Mouse (Mus musculus) left cerebral cortex, postnatal 25 days (tissue): ENCODE measurements around the gene Gm44511. TPM values are rescaled to one million over a fixed set of nuclear protein-coding genes. Genes with fewer than 3 reads are reported as not detected.
"Not testable (repeated sequence)": the region's sequence is repeated elsewhere in the genome, so short reads cannot be mapped to it uniquely, and the experiment has no call there.

ENCODE experiments used
- DNase-seq, 2 experiments: peaks; one replicate each; pipeline ENCODE4 v3.0.0; 2022; ENCODE audit warnings: low spot score in 2 of 2, mixed read lengths in 1 of 2
- intact Hi-C: fragments of 180-260 bp; cut with DNase I; formaldehyde crosslinking; loops from one replicate; pipeline ENCODE4 v1.15.1; 2025
- total RNA-seq, 2 experiments: library from RNA; stranded (reverse); gene quantifications; 2 replicates each; pipeline ENCODE4 v1.2.3; 2021

Gene Gm44511
- total RNA-seq, 2 experiments from 2014 or later = not detected

DNA sequence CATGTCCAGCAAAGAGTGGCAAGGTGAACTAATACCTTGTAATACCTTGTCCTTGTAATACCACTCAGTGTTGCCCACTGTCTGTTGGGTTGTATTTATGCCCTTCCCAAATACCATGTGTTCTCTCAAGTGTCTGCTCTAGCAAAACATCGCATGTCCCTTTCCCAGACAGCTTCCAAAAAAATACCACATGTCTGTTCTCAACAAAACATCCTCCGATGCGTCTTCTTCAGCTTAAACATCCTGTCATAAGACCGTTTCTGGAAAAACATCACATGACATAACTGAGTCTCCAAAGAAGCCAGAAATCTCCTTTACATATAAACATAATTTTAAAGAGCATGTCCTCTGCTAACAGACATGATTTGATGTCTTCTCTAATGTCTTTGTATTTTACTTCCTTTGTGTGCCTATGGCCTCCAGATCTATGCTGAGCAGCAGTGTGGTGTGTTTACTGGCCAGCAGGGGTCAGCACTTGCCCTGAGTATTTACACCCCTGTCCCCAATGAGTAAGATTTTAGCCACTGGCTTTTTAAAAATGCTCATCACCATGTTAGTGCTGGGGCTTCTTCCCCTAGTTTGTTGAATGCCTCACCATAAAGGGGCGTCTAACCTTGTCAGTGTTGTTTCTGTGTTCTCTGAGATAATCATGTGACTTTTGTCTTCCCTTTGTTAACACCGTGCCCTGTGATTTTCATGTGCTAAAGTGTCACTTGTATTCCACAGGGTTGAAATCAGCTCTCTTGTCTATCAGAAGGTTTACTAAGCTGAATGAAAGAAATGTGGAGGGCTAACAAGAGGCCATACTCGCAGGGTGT, 21.1 kb downstream of the Gm44511 start:
- intact Hi-C loops = not testable (repeated sequence)
- DNase-seq = peak; percentile 35 to 55

DNA sequence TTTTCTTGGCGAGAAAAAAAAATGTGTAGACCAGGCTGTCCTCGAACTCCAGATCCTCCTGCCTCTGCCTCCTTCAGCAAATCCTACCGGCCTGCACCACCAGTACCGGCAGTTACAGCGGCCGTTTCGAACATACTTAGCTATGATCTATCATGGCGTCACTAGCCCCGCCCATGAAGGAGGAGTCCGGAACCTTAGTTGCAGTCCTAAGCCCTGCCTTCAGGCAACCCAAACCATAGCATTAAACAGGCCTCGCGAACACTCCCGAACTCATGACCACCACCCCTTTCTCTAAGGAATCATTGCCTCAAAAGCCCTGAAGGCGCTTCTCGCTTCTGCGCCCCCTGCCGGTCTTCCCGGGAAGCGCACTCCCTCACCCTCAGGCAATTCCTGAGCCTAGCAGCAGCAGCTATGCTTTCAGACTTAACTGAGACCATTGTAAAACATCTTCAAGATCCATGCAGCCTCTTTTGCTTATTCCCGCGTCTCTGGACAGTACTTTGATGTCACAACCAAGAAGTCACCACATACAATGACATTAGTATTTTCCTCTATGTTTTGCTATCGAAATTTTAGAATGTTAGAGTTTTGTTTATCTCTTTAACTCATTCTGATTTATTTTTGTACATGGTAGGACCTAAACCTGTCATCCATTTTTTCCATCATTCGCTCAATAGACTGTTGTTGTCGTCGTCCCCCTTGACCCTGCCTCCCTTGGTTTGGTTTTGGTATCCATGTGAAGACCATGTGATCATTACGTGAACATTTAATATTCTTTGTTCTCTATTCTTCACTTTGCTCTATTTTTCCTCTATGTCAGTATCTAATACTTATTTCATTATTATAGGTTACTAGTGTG, 22.9 kb downstream of the Gm44511 start:
- DNase-seq = peak; percentile 94 to 98
- intact Hi-C loops = loop anchor here (1.0 kb wide), 2 partner anchors 35 to 39 kb away; no protein-coding TSS in a partner anchor

DNA sequence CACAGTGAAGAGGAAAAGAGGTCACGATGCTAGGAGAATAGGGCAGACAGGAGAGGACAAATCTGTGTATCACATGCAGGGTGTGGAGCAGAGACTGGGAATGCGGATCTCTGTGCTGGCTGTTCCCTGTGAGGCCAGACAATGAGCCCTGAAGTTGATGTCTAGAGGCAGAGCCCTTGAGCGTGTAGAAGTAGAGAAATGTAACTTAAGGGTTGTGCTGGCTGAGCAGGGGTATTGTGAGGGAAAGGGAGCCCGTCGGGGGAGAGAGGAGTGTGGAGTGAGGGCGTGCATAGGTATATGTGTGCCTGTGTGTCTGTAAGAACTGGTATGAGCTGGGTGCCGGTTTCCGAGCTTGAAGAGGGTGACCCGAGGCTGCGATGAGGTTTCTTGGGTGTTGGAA, 23.6 kb downstream of the Gm44511 start:
- no peak for DNase-seq
- intact Hi-C loops = no loop called here

DNA sequence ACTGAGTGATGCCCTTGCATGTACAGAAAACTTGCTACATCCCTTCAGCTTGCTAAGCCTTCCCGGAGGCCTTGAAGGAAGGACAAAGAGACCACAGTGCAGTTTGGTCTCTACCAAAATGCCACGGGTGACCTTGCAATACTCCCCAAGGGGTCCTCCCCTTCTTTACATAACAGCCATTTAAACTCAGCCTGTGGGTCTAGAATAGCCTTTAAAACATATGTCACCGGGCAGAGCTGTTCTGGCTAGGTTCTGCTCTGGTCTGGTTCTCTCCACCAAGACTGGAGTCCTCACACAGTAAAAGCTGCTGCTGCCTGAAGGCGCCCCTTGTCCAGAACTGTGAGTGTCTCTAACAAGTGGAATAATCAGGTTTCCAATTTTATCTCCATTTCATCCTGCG, 25.4 kb downstream of the Gm44511 start:
- intact Hi-C loops = not testable (repeated sequence)

DNA sequence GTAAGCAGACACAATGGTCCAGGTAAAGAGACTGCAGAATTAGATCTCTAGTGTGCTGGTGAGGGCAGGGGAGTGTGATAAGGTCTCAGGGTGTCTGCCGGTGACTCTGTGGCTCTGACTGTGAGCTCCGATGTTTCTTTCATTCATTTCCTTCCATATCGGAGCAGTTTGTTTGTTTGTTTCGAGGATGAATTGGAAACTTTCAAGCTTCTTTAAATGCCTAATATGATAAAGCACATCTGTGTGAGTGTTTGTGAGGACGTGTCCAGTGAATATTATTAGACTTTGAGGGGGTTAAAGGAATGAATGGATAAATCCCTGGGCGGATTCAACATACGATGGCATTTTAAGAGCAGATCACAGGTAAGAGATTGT, 26.2 kb downstream of the Gm44511 start:
- DNase-seq = no peak
- intact Hi-C loops = no loop called here

More for the DNA sequence above, 25.4 kb downstream of the Gm44511 start:
- DNase-seq = not testable (repeated sequence)

DNA sequence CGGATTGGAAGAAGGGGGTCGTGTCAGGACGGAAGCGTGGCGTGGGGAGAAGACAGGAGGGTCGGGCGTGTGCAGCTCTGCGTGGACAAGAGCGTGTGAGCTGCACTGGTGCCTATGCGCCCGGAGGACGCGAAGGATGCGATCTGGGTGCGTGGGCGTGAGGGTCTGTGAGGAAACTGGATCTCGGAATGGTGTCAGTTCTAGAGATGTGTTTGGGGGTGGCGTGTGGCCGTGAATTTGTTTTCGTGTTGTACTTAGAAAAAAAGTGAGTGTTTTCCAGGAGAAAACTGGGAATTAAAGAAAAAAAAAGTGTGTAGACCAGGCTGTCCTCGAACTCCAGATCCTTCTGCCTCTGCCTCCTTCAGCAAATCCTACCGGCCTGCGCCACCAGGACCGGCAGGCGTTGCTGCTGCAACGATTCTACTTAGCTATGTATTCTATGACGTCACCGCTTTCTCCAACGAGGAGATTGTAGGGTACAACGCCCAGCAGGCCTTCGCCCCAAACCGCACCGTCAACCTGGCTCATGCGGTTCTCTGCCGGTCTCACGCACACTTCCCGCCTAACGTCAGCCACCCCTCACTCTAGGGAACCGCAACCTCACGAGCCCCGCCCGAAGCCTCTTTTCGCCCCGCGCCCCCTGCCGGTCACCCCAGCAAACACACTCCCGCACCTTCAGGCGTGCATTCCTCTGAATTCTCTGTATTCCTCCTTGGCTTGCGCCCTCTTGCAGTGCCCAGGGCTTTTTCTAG, 26.8 kb downstream of the Gm44511 start:
- peak; percentile 86 to 92 for DNase-seq
- intact Hi-C loops = not testable (repeated sequence)

DNA sequence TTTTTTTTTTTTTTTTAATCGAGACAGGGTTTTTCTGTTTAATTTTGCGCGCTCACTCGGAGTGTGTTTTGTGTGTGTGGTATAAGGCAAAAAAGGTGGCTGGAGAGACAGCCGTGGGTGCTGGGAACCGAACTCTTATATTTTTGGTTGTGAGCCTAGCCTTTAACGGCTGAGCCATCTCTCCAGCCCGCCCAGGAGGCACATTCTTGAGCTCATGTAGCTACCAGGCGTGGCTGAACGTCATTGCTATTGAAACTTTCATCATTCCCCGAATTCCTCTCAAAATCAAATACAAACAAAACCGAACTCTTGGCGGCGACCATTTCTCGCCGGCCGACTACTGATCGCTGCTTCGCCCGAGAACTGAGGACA, 27.4 kb downstream of the Gm44511 start:
- DNase-seq = peak; percentile 78 to 89
- intact Hi-C loops = not testable (repeated sequence)

DNA sequence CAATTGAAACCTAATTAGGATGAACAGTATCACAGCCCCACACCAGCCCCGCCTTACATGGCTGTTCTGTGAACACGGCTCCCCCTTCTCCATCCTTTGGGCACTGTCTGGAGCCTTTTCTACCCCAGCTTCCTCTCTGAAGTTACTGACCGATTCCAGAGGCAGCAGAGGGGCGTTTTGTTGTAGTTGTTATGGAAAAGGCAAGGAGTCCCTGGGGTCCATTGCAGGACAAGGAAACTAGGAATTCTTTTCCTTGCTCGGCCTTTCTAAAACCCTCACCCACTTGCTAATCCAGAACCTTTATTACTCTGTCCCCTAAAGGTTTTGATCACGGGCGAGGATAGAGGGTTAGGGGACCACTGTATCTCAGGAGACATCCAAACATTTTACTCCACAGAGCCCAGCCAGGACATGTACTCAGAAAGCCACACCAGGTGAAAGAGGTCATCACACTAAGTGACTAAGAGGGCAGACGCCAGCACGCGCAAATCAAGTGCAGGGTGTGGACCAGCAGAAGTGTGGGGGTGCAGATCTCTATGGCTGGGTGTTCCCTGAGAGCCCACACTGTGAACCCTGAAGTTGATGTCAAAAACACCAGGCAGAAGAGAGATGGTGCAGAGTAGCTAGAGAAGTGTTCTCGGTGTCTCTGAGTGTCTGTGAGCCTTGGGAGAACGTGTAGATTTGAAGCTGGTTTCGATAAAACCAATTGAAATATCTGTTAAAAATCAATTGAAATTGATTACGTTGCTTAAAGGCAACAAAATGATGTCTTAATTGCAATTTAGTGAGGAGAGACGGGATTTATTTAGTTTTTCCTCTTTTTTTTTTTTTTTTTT, 28.0 kb downstream of the Gm44511 start:
- DNase-seq = peak in 1 of 2 experiments; percentile 24
- intact Hi-C loops = no loop called here

DNA sequence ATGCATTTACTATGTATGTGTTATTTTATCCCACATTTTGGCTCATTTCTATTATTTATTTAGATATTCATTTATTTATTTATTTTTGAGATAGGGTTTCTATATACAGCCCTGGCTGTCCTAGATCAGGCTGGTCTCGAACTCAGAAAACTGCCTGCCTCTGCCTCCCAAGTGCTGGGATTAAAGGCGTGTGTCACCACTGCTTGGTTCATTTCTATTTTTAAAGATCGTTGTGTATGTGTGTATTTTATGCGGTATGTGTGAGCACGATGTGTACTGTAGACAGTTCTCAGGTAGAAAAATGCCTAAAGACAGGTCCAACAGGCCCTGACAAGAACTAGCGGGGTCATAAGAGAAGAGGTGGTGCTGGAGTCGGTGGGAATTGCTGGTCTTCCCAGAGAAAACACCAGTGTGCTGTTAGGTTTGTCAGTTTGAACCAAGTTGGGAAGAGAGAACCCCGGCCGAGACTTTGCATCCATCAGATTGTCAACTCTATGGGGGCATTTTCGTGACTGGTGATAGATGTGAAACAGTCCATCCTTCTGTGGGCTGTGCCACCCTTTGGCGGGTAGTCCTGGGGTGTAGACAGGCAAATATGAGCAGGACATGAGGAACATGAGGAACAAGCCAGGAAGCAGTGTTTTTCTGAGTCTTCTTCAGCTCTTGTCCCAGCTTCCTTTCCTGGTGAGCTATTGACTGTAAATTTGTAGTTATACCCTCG, 28.8 kb downstream of the Gm44511 start:
- intact Hi-C loops = no loop called here
- DNase-seq = no peak

DNA sequence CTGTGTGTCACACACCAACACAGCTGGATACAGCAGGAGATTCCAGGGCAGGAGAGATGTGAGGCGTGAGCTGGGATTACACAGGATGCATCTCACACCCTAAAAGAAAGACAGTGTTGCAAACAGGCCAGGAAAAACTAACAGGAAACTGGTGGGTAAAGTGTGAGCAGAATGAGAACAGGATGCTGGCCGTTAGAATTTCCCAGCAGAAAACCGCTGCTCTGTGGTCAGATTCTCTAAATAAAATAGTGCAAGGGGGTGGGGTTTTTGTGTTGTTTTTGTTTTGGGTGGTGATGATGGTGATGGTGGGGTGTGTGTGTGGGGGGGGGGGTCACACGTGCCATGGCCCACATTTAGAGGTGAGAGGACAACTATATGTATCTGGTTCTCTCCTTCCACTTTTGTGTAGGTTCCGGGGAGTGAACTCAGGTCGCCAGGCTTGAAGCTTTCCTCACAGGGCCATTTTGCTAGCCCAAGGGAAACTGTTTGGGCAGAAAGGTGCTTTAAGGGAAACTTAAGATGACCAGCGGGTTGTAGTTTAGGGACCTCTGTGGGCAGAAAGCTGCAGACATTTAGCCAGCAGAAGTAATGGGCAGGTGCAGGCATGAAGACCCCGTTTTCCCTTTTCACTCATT, 29.7 kb downstream of the Gm44511 start:
- no peak for DNase-seq
- intact Hi-C loops = no loop called here

DNA sequence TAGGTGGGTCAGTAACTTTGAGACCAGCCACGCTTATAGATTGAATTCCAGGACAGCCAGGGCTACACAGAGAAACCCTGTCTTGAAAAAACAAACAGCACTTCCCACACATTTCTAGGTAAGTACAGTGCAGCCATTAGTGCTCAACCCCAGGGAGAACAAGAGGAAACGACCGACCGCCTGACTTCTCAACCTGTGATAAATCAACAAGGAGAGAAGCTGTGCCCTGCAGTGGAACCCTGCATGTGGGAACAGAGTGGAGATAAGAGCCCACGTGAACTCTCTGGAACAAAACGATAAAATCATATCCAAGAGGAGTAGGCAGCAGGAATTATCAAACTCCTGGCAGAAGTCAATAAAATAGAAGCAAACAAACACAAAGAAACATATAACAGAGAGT, 32.4 kb downstream of the Gm44511 start:
- no peak for DNase-seq
- intact Hi-C loops = no loop called here

DNA sequence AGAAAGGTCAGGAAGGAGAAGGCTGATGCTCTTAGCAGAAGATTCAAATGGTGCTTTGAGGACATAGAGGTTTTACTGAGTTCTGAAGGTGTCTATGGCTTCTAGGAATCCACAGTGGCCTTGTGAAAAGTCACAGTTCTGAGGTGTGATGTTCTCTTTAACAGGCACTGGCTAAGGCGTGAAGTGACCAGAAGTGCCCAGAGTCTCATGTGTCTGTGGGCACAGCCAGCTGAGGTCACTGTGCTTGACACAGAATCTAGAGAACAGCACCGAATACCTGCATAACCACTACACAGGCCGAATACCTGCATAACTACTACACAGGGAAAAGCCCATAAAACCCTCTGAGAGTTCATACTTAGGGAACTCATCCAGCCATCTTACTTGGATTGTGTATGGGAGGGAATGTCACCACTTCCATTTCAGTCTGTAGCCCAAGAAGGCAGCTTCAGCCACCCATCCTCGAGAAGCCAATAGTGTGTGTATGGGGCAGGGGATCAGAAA, 35.6 kb downstream of the Gm44511 start:
- DNase-seq, intact Hi-C loops: not testable (repeated sequence)

DNA sequence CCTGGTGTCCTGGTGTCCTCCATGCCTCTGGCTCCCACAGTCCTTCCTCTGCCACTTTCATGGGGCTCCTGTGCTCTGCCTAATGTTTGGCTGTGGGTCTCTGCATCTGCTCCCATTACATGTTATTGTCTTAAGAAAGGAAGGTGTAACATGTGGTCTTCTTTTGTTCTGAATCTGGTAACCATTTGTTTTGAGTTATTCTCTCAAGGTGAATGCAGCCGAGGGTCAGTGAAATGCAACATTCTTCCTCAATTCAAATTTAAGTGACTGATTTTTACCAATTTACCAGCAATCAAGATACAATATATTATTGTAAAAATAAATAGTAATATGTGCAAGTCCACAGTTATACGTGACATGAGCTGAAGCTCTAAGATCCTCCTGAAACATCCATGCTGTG, 37.0 kb downstream of the Gm44511 start, which contains the start of gene Klrb1c:
Gene Klrb1c, minus strand, starts transcription at position 101 of the 400 bp plus-strand sequence.
- intact Hi-C loops = no loop called here
- DNase-seq = no peak

DNA sequence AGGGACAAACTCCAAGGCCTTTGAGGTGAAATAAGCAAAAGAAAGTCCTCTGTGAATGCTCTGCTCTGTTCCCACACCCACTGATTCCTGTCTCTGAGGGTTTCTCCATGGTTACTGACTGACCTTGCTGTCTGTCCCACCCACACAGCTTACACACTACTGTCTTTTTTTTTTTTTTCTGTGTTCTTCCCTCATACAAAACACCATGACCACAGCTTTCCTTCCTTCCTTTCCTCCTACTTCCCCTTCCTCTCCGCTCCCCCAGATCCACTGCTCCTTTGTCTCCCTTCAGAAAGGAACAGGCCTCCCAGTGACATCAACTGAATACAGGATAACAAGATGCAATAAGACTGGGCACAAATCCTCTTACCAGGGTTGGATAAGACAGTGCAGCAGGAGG, 37.6 kb downstream of the Gm44511 start:
- intact Hi-C loops = no loop called here

DNA sequence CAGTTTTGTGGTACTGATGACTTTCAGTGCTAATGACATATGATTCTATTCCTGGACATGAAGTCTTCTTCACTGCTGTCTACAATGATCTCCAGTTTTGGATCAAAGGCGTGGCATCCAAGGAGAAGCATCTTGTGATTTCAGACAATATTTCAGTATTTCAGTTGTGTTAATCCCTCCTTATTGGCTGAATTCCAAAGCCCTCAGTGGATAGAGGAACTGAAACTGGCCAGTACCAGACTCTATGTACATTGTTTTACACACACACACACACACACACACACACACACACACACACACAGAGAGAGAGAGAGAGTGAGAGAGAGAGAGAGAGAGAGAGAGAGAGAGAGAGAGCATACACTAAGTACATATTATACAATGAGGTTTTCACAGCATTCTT, 39.7 kb downstream of the Gm44511 start:
- DNase-seq, intact Hi-C loops: not testable (repeated sequence)

More for the DNA sequence above, 37.6 kb downstream of the Gm44511 start:
- DNase-seq = no peak

DNA sequence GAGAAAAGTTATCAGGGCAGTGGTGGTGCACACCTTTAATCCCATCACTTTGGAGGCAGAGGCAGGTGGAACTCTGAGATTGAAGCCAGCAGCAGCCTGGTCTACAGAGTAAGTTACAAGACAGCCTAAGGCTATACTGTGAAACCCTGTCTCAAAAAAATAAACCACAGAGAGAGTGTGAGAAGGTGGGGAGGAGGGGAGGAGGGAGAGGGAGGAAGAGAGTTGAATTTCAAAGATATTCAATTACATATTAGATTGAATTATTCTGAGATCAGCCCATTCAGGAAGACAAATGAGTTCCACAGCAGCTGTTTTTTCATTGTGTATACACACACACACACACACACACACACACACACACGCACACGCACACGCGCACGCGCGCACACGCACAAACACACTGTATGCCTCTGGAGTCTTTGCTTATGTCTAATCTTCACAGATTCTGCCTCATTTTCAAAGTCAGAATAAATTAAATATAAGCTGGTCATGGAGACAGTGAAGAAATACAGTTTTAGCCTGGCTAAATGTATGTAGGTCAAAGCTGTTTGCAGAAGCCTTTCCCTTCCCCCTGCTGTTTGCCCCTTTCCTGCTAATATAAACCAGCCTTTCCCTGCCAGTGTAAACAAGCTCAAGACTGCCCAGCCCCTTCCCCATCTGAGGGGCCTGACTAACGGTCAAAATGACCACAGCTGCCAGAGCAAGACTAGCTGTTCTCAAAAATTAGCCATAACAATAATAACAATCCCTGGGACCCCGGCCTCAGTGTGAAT, 56.4 kb downstream of the Gm44511 start:
- intact Hi-C loops = loop anchor here (10.0 kb wide), 1 partner anchor 765 kb away; the partner anchor contains the start of gene Gabarapl1
- DNase-seq = no peak

DNA sequence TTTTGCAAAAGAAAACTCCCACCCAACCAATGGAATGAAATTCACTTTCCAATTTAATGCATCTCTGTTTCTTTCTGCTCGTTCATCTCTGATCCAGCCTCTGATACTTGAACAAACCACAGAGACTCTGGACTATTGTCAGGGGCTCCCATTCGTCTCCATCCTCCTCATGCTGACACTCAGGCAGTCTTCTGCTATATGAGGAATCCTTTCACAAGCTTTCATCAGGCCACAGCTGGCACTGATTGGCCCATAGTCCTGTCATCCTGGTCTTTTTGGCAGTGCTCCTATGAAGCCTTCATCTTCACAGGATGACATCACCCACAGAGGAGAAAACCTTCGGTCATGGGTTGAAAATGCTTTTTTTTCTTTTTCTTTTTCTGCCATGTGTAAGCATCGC, 58.1 kb downstream of the Gm44511 start:
- no peak for DNase-seq
- intact Hi-C loops = loop anchor here (10.0 kb wide), 1 partner anchor 767 kb away; the partner anchor contains the start of gene Gabarapl1
